Mouse (Mus musculus): ENCODE measurements at regions not wholly inside any gene's neighbourhood (a gene's known extent, or its start where the extent isn't known, plus 50 kb on each side); places are given as distances from the start of the nearest gene placed in this dataset.

DNA sequence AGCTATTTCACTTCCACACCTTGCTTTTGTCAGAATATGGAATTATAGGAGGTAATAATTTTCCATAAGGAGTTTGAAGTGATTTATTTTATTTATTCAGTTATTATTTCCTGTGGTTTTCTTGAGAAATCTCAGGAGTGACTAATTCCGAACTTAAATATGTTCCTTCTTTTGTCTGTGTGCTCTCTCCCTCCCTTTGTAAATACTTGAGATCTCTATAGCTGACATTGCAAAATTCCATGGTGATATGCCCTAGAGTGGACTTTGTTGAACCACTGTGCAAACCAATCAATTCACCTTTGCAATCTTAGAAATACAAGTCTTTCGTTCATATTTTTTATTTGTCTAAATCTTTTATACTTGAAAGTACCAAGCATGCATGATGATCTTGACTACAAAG lies 478.8 kb upstream of the Gm9747 start:
- no peaks in the 10 kb centered on the region for H3K4me1 ChIP-seq (ENCODE audit: control insufficient read depth, insufficient read depth, low read length)
- no peaks in the 10 kb centered on the region for H3K36me3 ChIP-seq (ENCODE audit: control insufficient read depth, insufficient read depth, low read length)
- no peak for ATAC-seq
- no peaks in the 10 kb centered on the region for H3K27me3 ChIP-seq (ENCODE audit: control insufficient read depth, insufficient read depth, low read depth, low read length)
- no peak overlapping the region for H3K27ac ChIP-seq (ENCODE audit: low read length)
- WGBS, result 84% methylated on average over 2 of the region's 2 CpGs
- H3K9me3 ChIP-seq (replicated peaks; ENCODE audit: control insufficient read depth, low read length, poor library complexity, severe bottlenecking), result no peaks in the 10 kb centered on the region
- no peak overlapping the region for H3K4me3 ChIP-seq (ENCODE audit: low read depth, low read length)
- H3K9ac ChIP-seq (ENCODE audit: low read depth, low read length), result no peak overlapping the region
- H3K4me2 ChIP-seq (ENCODE audit: low read length), result no peak overlapping the region

DNA sequence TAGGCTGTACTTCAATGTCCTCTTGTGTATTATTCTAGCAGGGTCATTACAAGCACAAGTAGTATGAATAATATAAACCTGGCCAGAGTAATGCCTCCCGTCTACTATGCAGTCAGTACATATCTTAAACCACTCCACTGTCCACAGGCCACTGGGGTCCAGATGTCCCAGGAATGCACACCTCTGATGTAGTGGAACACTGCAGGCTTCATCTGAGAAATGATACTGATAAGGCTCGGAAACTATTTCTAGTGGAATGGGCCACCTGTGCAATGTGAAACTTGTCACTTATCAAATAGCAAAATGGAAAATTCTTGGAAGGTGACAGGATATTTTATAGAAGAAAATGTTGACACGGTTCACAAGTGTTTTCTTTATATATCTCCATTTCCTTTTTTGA lies 477.6 kb upstream of the Gm9747 start:
- no peaks in the 10 kb centered on the region for H3K9me3 ChIP-seq (replicated peaks; ENCODE audit: control insufficient read depth, low read length, poor library complexity, severe bottlenecking)
- no peaks in the 10 kb centered on the region for H3K36me3 ChIP-seq (ENCODE audit: control insufficient read depth, insufficient read depth, low read length)
- H3K4me2 ChIP-seq (ENCODE audit: low read length), result no peak overlapping the region
- no peak overlapping the region for H3K9ac ChIP-seq (ENCODE audit: low read depth, low read length)
- ATAC-seq, result no peak
- no peaks in the 10 kb centered on the region for H3K27me3 ChIP-seq (ENCODE audit: control insufficient read depth, insufficient read depth, low read depth, low read length)
- no peak overlapping the region for H3K27ac ChIP-seq (ENCODE audit: low read length)
- no peaks in the 10 kb centered on the region for H3K4me1 ChIP-seq (ENCODE audit: control insufficient read depth, insufficient read depth, low read length)
- no peak overlapping the region for H3K4me3 ChIP-seq (ENCODE audit: low read depth, low read length)
- WGBS, result 91% methylated on average over 3 of the region's 3 CpGs

DNA sequence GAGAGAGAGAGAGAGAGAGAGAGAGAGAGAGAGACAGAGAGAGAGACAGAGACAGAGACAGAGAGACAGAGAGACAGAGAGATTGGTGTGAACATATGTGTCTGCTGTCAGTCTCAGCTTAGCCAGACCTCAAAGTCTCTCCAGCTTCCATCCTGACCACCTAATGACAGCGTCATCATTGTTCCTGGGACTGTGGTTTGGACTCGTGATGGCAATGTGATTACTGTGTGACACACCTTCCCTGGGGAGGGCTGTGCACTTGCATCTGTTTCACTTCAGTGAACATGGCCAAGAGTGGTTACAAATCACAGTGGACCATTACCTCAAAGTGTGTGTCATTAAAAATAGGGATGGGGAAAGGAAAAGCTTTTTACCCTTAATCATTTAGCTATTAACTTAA lies 477.2 kb upstream of the Gm9747 start:
- no peaks in the 10 kb centered on the region for H3K27me3 ChIP-seq (ENCODE audit: control insufficient read depth, insufficient read depth, low read depth, low read length)
- H3K4me2 ChIP-seq (ENCODE audit: low read length), result no peak overlapping the region
- no peaks in the 10 kb centered on the region for H3K4me1 ChIP-seq (ENCODE audit: control insufficient read depth, insufficient read depth, low read length)
- no peak overlapping the region for H3K9ac ChIP-seq (ENCODE audit: low read depth, low read length)
- 72% methylated on average over 2 of the region's 2 CpGs for WGBS
- no peak overlapping the region for H3K27ac ChIP-seq (ENCODE audit: low read length)
- no peaks in the 10 kb centered on the region for H3K36me3 ChIP-seq (ENCODE audit: control insufficient read depth, insufficient read depth, low read length)
- ATAC-seq, result no peak
- no peaks in the 10 kb centered on the region for H3K9me3 ChIP-seq (replicated peaks; ENCODE audit: control insufficient read depth, low read length, poor library complexity, severe bottlenecking)
- no peak overlapping the region for H3K4me3 ChIP-seq (ENCODE audit: low read depth, low read length)

DNA sequence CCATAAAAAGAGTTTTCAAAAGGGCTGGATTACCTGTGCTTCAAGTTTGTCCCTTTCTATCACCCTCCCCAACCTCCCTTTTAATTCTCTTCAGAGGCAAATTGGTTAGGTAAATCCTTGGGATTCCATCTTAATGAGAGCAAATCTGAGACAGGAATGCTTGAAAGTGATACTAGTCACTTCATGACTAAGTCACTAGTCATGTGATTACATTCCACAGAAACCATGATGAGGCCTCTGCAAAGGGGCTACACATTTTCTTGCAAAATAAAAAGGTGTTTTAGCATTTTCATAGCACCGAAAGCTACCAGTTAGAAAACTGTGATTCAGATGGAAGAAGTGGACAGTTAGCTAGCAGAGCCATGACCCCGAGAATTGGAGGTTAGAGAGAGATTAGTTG lies 473.0 kb upstream of the Gm9747 start:
- no peaks in the 10 kb centered on the region for H3K4me1 ChIP-seq (ENCODE audit: control insufficient read depth, insufficient read depth, low read length)
- no peaks in the 10 kb centered on the region for H3K36me3 ChIP-seq (ENCODE audit: control insufficient read depth, insufficient read depth, low read length)
- H3K9me3 ChIP-seq (replicated peaks; ENCODE audit: control insufficient read depth, low read length, poor library complexity, severe bottlenecking), result no peaks in the 10 kb centered on the region
- no peak overlapping the region for H3K4me2 ChIP-seq (ENCODE audit: low read length)
- no peak overlapping the region for H3K4me3 ChIP-seq (ENCODE audit: low read depth, low read length)
- no peaks in the 10 kb centered on the region for H3K27me3 ChIP-seq (ENCODE audit: control insufficient read depth, insufficient read depth, low read depth, low read length)
- no peak for ATAC-seq
- H3K9ac ChIP-seq (ENCODE audit: low read depth, low read length), result no peak overlapping the region
- no peak overlapping the region for H3K27ac ChIP-seq (ENCODE audit: low read length)
- WGBS, result 90% methylated on average over 2 of the region's 2 CpGs

DNA sequence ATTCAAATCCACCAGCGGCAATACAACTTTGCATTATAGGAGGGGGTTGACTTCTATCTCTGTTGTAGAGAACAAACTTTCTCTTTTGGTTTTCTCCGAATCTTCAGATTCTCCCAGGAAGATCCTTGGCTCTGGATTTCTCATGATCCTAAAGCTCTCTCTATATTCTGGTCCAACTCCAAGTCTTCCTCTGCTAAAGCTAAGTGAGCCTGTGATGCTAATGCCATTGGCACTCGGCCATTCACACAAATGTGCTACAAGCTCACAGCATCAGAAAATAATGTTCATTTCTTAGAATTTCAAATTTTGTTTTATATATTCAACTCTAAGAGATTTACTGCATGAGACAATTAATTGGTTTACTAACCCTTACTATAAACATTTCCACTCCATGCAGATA lies 461.2 kb upstream of the Gm9747 start:
- Histone ChIP-seq H3K36me3 (ENCODE audit: control insufficient read depth, insufficient read depth, low read length) (no peaks in the 10 kb centered on the region), H3K4me1 (ENCODE audit: control insufficient read depth, insufficient read depth, low read length) (no peaks in the 10 kb centered on the region), H3K9ac (ENCODE audit: low read depth, low read length) (no peak overlapping the region), H3K27ac (ENCODE audit: low read length) (no peak overlapping the region), H3K27me3 (ENCODE audit: control insufficient read depth, insufficient read depth, low read depth, low read length) (no peaks in the 10 kb centered on the region), H3K4me2 (ENCODE audit: low read length) (no peak overlapping the region), H3K4me3 (ENCODE audit: low read depth, low read length) (no peak overlapping the region), H3K9me3 (replicated peaks; ENCODE audit: control insufficient read depth, low read length, poor library complexity, severe bottlenecking) (no peaks in the 10 kb centered on the region)
- ATAC-seq, result no peak
- WGBS, result 92% methylated on average over 3 of the region's 3 CpGs

DNA sequence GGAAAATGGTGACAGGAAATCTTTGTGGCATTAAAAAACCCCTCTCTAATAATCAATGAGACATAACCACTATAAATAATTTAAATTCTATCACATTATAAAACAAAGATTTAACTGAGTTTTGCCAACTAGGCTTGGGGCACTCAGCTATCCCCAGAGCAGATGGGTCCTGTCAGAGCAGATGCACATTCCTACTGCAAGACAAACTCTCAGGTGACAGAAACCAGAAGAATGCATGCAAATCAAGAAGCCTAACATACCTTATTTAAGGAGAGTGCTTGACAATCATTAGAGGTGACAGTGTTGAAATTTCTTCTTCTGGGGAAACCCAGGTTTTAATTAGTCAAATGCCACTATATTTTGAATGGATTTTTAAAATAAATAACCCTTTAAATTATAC lies 452.3 kb upstream of the Gm9747 start:
- Histone ChIP-seq H3K9me3 (replicated peaks; ENCODE audit: control insufficient read depth, low read length, poor library complexity, severe bottlenecking) (no peaks in the 10 kb centered on the region), H3K27me3 (ENCODE audit: control insufficient read depth, insufficient read depth, low read depth, low read length) (no peaks in the 10 kb centered on the region), H3K36me3 (ENCODE audit: control insufficient read depth, insufficient read depth, low read length) (no peaks in the 10 kb centered on the region), H3K4me2 (ENCODE audit: low read length) (no peak overlapping the region), H3K4me3 (ENCODE audit: low read depth, low read length) (no peak overlapping the region), H3K27ac (ENCODE audit: low read length) (no peak overlapping the region), H3K9ac (ENCODE audit: low read depth, low read length) (no peak overlapping the region), H3K4me1 (ENCODE audit: control insufficient read depth, insufficient read depth, low read length) (no peaks in the 10 kb centered on the region)
- peak; percentile 80 for ATAC-seq

DNA sequence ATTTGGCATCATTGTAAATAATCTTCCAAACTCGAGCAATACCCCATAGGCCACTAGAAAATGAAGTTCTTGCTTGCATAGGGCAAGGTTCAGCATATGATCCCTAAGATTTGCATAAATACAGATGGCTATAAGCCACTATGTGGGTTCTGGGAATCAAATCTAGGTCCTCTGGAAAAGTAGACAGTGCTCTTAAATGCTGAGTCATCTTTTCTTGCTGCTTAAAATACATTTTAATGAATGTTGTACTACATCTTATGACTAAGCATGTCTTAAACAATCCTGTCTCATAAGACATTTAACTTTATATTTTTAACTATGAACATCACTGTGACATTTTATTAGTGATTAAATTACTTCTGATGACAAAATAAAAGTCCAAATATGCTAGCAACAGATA lies 448.6 kb upstream of the Gm9747 start:
- Histone ChIP-seq H3K36me3 (ENCODE audit: control insufficient read depth, insufficient read depth, low read length) (no peaks in the 10 kb centered on the region), H3K4me3 (ENCODE audit: low read depth, low read length) (no peak overlapping the region), H3K4me2 (ENCODE audit: low read length) (no peak overlapping the region), H3K9me3 (replicated peaks; ENCODE audit: control insufficient read depth, low read length, poor library complexity, severe bottlenecking) (no peaks in the 10 kb centered on the region), H3K27ac (ENCODE audit: low read length) (no peak overlapping the region), H3K4me1 (ENCODE audit: control insufficient read depth, insufficient read depth, low read length) (no peaks in the 10 kb centered on the region), H3K9ac (ENCODE audit: low read depth, low read length) (no peak overlapping the region), H3K27me3 (ENCODE audit: control insufficient read depth, insufficient read depth, low read depth, low read length) (no peaks in the 10 kb centered on the region)
- 47% methylated on average over 1 of the region's 1 CpGs for WGBS
- no peak for ATAC-seq

DNA sequence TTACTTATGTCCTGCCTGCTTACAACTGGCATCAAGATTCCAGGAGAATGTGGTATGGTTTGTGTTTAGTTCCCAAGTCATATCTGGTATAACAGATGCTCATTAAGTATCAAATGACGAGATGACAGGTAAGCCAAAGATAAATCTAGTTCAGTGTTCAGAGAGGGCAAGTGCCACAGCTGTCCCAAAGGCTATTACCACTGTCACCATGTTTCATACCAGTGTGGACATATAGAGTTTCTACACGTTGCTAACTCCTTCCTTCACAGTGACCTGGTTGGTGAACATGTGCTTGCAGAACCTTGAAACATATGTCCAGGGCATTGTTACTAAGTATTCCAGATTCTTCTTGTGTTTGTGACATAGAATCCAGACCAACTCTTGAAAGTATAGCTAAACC lies 438.1 kb upstream of the Gm9747 start:
- H3K9me3 ChIP-seq (replicated peaks; ENCODE audit: control insufficient read depth, low read length, poor library complexity, severe bottlenecking), result no peaks in the 10 kb centered on the region
- H3K4me1 ChIP-seq (ENCODE audit: control insufficient read depth, insufficient read depth, low read length), result no peaks in the 10 kb centered on the region
- no peak overlapping the region for H3K27ac ChIP-seq (ENCODE audit: low read length)
- H3K9ac ChIP-seq (ENCODE audit: low read depth, low read length), result no peak overlapping the region
- no peak overlapping the region for H3K4me3 ChIP-seq (ENCODE audit: low read depth, low read length)
- no peak overlapping the region for H3K4me2 ChIP-seq (ENCODE audit: low read length)
- no peaks in the 10 kb centered on the region for H3K36me3 ChIP-seq (ENCODE audit: control insufficient read depth, insufficient read depth, low read length)
- WGBS, result 90% methylated on average over 2 of the region's 2 CpGs
- ATAC-seq, result no peak
- no peaks in the 10 kb centered on the region for H3K27me3 ChIP-seq (ENCODE audit: control insufficient read depth, insufficient read depth, low read depth, low read length)

DNA sequence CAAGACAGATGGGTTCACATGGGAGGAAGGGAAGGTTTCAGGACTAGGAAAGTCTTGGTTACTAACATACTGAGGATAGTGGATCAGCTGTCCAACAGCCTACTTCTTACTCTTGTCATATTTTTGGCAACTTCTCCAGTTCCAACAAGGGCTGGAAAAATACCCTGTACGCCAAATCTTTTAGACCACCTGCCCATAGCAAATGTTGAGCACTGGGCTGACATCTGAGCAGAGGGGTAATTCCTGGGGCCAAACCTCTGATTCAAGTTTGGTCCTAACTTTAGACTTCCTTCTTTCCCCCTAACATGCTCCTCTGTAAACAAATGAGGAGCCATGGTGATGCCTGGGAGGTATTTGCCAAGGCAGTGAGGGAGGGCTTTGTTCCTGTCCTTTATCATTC lies 437.5 kb upstream of the Gm9747 start:
- Histone ChIP-seq H3K9me3 (replicated peaks; ENCODE audit: control insufficient read depth, low read length, poor library complexity, severe bottlenecking) (no peaks in the 10 kb centered on the region), H3K4me3 (ENCODE audit: low read depth, low read length) (no peak overlapping the region), H3K27me3 (ENCODE audit: control insufficient read depth, insufficient read depth, low read depth, low read length) (no peaks in the 10 kb centered on the region), H3K36me3 (ENCODE audit: control insufficient read depth, insufficient read depth, low read length) (no peaks in the 10 kb centered on the region), H3K27ac (ENCODE audit: low read length) (no peak overlapping the region), H3K4me1 (ENCODE audit: control insufficient read depth, insufficient read depth, low read length) (no peaks in the 10 kb centered on the region), H3K4me2 (ENCODE audit: low read length) (no peak overlapping the region), H3K9ac (ENCODE audit: low read depth, low read length) (no peak overlapping the region)
- no peak for ATAC-seq
- WGBS, result 87% methylated on average over 1 of the region's 1 CpGs

DNA sequence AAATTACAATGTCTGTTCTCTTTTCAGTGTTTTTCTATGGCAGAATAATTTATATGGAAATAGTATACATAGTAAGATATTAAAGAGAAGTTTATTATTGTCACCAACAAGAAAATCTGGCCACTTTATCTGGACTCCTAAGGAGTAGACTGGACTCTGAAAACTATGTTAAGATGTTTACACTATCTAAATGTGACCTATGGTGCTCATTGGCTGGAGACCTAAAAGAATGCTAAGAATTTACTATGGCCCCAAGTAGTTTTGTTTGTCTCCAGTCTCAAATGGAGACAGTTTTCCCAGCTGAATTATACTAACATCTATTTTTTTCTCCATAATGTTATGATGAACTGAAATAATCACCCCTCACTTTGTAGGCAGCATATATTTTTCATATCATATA lies 421.3 kb upstream of the Gm9747 start:
- no peaks in the 10 kb centered on the region for H3K36me3 ChIP-seq (ENCODE audit: control insufficient read depth, insufficient read depth, low read length)
- ATAC-seq, result no peak

More for the DNA sequence above, 421.3 kb upstream of the Gm9747 start:
- H3K9ac ChIP-seq (ENCODE audit: low read depth, low read length), result no peak overlapping the region
- H3K4me3 ChIP-seq (ENCODE audit: low read depth, low read length), result no peak overlapping the region
- no peaks in the 10 kb centered on the region for H3K4me1 ChIP-seq (ENCODE audit: control insufficient read depth, insufficient read depth, low read length)
- H3K27me3 ChIP-seq (ENCODE audit: control insufficient read depth, insufficient read depth, low read depth, low read length), result no peaks in the 10 kb centered on the region
- no peaks in the 10 kb centered on the region for H3K9me3 ChIP-seq (replicated peaks; ENCODE audit: control insufficient read depth, low read length, poor library complexity, severe bottlenecking)
- H3K4me2 ChIP-seq (ENCODE audit: low read length), result no peak overlapping the region
- H3K27ac ChIP-seq (ENCODE audit: low read length), result no peak overlapping the region

Measured in midbrain, embryonic 16.5 days (tissue).